Mouse (Mus musculus) mesoderm, embryonic 11.5 days (tissue): ENCODE measurements at regions not wholly inside any gene's neighbourhood (a gene's known extent, or its start where the extent isn't known, plus 50 kb on each side); places are given as distances from the start of the nearest gene placed in this dataset.
A peak's percentile ranks its signal among the peaks of the same experiment; 100 is the strongest.

Experiments
- DNase-seq: peaks from one replicate; pipeline ENCODE4 v3.0.0-alpha.2; 2012; ENCODE audit warnings: low read depth, low spot score

- no peak for DNase-seq
These were observed 209.9 kb upstream of the Gm5148 start for GRCm38 (mm10) chr3:37934236-37934635.

GRCm38 (mm10) chr3:37928731-37929130 is 204.4 kb upstream of the Gm5148 start:
- no peak for DNase-seq

GRCm38 (mm10) chr3:37919450-37920156 is 195.3 kb upstream of the Gm5148 start:
- DNase-seq: no peak

GRCm38 (mm10) chr3:37916786-37917479 is 192.6 kb upstream of the Gm5148 start:
- DNase-seq: peak; percentile 92

GRCm38 (mm10) chr3:37916281-37916680 is 192.0 kb upstream of the Gm5148 start:
- DNase-seq: no peak

- DNase-seq: no peak
These were observed 191.4 kb upstream of the Gm5148 start for GRCm38 (mm10) chr3:37915673-37916072.

- DNase-seq: no peak
These were observed 189.8 kb upstream of the Gm5148 start for GRCm38 (mm10) chr3:37914136-37914535.

GRCm38 (mm10) chr3:37909821-37910220 is 185.5 kb upstream of the Gm5148 start:
- no peak for DNase-seq

GRCm38 (mm10) chr3:37909008-37909407 is 184.7 kb upstream of the Gm5148 start:
- no peak for DNase-seq

GRCm38 (mm10) chr3:37908456-37908855 is 184.2 kb upstream of the Gm5148 start:
- DNase-seq: no peak

GRCm38 (mm10) chr3:37907432-37908088 is 183.3 kb upstream of the Gm5148 start:
- DNase-seq: peak; percentile 73

- DNase-seq: peak; percentile 86
These were observed 182.5 kb upstream of the Gm5148 start for GRCm38 (mm10) chr3:37906806-37907251.

GRCm38 (mm10) chr3:37904188-37904587 is 179.9 kb upstream of the Gm5148 start:
- DNase-seq: no peak

GRCm38 (mm10) chr3:37903482-37903881 is 179.2 kb upstream of the Gm5148 start:
- no peak for DNase-seq

GRCm38 (mm10) chr3:37903021-37903420 is 178.7 kb upstream of the Gm5148 start:
- no peak for DNase-seq

- DNase-seq: no peak
These were observed 173.1 kb upstream of the Gm5148 start for GRCm38 (mm10) chr3:37897392-37897791.

GRCm38 (mm10) chr3:37896821-37897311 is 172.6 kb upstream of the Gm5148 start:
- peak; percentile 78 for DNase-seq

- no peak for DNase-seq
These were observed 170.3 kb upstream of the Gm5148 start for GRCm38 (mm10) chr3:37894599-37894998.

GRCm38 (mm10) chr3:37890202-37890601 is 165.9 kb upstream of the Gm5148 start:
- no peak for DNase-seq

GRCm38 (mm10) chr3:37888455-37888854 is 164.2 kb upstream of the Gm5148 start:
- DNase-seq: no peak

- DNase-seq: no peak
These were observed 163.4 kb upstream of the Gm5148 start for GRCm38 (mm10) chr3:37887711-37888110.

- DNase-seq: no peak
These were observed 162.6 kb upstream of the Gm5148 start for GRCm38 (mm10) chr3:37886705-37887454.
